Mouse (Mus musculus): ENCODE data around the gene Stam2.

DNA sequence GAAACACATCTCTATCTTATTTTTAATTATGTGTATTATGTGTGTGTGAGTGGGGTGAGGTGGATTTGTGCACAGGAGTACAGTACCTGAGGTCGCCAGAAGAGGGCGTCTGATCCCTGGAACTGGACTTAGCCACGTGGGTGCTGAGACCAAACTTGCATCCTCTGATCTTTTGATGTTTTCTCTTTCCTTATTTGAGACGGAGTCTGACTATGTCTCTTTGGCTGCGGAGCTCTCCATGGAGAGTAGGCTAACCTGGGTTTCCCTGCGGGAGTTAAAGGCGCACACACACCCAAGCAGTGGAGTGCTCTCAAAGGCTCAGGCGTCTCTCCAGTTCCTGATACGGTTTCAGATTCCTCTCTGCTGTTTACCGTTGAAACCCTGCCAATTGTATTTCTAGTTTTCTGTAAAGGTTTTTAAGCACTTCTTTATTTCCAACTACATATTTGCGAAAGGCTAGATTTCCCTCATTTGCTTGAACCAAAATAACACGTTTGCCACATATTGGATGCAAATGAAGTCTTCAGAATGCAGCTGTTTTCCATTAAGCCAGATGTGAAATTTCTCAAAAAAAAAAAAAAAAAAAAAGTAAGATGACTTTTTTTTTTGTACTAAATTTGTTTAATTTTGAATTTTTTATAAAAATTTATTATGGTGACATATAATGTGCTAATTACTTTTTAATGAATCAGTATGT lies 21.1 kb upstream of the Stam2 start:
- TF ChIP-seq MXI1 (IDR thresholded peaks at IDR 0.05; ENCODE audit: low read depth, low read length) = no peak; the same call in 1 of the 2 replicates
- TF ChIP-seq CTCF (conservative IDR thresholded peaks at IDR 0.05 in 1 of 2, IDR thresholded peaks at IDR 0.05 in 1 of 2; ENCODE audit: low read depth in 2 of 2, low read length in 2 of 2) = peak; percentile 69 to 92
- TF ChIP-seq POLR2A (IDR thresholded peaks at IDR 0.05; ENCODE audit: low read depth, low read length) = no peak
- no peak for TF ChIP-seq MAFK (IDR thresholded peaks at IDR 0.05; ENCODE audit: insufficient replicate concordance, low read length)
- no peak for TF ChIP-seq UBTF (IDR thresholded peaks at IDR 0.05; ENCODE audit: low read depth, low read length)
- TF ChIP-seq ETS1 (conservative IDR thresholded peaks at IDR 0.05; ENCODE audit: low read depth, low read length) = 0 out of 2 replicates have a peak, but pooled peaks have one; percentile 26
- TF ChIP-seq NRF1 (IDR thresholded peaks at IDR 0.05; ENCODE audit: low read depth, low read length) = no peak
- TF ChIP-seq MAX (IDR thresholded peaks at IDR 0.05; ENCODE audit: low read length) = peak; percentile 93
- no peak for TF ChIP-seq ZMIZ1 (IDR thresholded peaks at IDR 0.05; ENCODE audit: low read depth, low read length)
- no peak for TF ChIP-seq JUND (conservative IDR thresholded peaks at IDR 0.05; ENCODE audit: low read depth, low read length)
- no peak for TF ChIP-seq ZC3H11A (IDR thresholded peaks at IDR 0.05; ENCODE audit: low read depth, low read length)
- TF ChIP-seq EP300 (IDR thresholded peaks at IDR 0.05; ENCODE audit: low read length) = peak; percentile 75; the same call in 1 of the 2 replicates
